Mouse (Mus musculus): ENCODE measurements around the gene 1700010I14Rik. TPM values are rescaled to one million over a fixed set of nuclear protein-coding genes. Genes with fewer than 3 reads are reported as not detected.
A peak's percentile ranks its signal among the peaks of the same experiment; 100 is the strongest.

The 1700010I14Rik gene
- total RNA-seq (2014; rRNA removed) (2.3 and 3.2 TPM in 2 replicates), polyA plus RNA-seq (2015; fragmentation: Nextera tagmentation; extraction: Ambion mirVana) (1.8 and 2.6 TPM in 2 replicates)

DNA sequence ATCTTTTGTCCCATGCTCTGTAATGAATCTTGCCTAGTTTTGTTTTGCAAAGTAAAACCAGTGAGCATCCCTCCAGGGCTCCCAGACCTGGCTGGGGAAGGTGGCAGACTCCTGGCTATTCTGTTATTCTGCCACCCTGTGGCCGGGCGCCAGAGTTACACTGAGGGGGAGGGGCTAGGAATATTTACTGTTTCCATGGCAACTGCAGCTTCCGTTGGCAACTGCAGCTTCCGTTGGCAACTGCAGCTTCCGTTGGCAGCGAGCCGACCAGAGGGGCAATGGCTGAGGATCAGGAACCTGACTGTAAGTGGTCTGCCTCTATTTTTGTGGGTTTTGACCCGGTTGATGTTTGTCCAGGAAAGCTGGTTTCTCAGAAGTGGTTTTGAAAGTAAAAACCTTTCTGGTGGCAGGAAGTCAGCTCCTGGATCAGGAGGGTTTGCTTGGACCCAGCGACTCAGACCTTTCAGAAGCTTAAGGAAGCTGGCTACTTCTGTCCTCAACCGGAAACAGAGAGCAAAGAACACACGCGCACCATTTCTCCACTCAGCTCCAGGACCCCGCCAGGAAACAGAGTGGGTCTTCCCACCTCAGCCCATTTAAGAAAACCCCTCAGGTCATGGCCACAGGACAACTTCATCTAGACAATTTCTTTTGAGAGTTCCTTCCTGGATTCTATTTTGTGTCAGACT is at the start of gene 1700010I14Rik:
1700010I14Rik (plus strand) TSS at position 215 of the 689 bp plus-strand sequence.
- DNase-seq (peak; percentile 89), ATAC-seq (peak; percentile 33)
- Histone ChIP-seq H3K4me2 (ENCODE audit: low read depth) (peak within 1 kb of the TSS; percentile 45), H3K9ac (0 out of 2 replicates have a peak within 1 kb of the TSS, but pooled peaks have one; percentile 7), H3K36me3 (ENCODE audit: insufficient read depth) (peaks cover 10% of the 10 kb centered on the region; the same call in 1 of the 2 replicates), H3K9me3 (ENCODE audit: low read length) (no peaks in the 10 kb centered on the region), H3K27ac (ENCODE audit: low read depth, low read length) (no peak within 1 kb of the TSS; the same call in 1 of the 2 replicates), H3K4me1 (ENCODE audit: insufficient read depth) (peaks cover 8% of the 10 kb centered on the region), H3K4me3 (ENCODE audit: low read depth, low read length) (peak within 1 kb of the TSS; percentile 32), H3K27me3 (ENCODE audit: insufficient read depth, low read length) (no peaks in the 10 kb centered on the region)
- peak; percentile 69 for TF ChIP-seq CTCF (IDR thresholded peaks at IDR 0.05; ENCODE audit: low read depth)
- WGBS = 5% methylated on average over 13 of the region's 13 CpGs

DNA sequence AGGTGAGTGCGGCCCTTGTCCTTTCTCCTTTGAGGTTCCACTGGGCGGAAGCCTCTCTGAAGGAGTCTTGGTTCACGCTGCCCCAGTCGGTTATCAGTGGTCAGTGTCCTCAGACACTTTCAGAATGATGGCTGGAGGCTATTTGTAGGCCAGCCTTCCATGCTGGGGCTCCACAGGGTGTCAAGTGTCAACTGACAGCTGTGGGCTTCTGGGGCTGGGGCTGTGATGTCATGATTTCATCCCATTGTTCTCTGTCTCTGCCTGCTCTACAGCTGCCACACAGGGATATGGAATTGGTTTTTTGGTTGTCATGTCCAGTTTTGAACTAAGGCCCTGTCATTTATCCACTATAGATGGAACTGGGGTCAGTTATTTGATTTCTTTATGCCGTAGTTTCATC is 36.5 kb upstream of the 1700010I14Rik start:
- H3K9ac ChIP-seq = no peak overlapping the region
- no peaks in the 10 kb centered on the region for H3K4me1 ChIP-seq (ENCODE audit: insufficient read depth)
- DNase-seq (no peak), ATAC-seq (no peak)
- WGBS = 82% methylated on average over 5 of the region's 5 CpGs
- H3K27me3 ChIP-seq (ENCODE audit: insufficient read depth, low read length) = no peaks in the 10 kb centered on the region
- H3K9me3 ChIP-seq (ENCODE audit: low read length) = no peaks in the 10 kb centered on the region
- no peak overlapping the region for H3K4me2 ChIP-seq (ENCODE audit: low read depth)
- TF ChIP-seq CTCF (IDR thresholded peaks at IDR 0.05; ENCODE audit: low read depth) = no peak
- H3K36me3 ChIP-seq (ENCODE audit: insufficient read depth) = peaks cover 69% of the 10 kb centered on the region
- no peak overlapping the region for H3K4me3 ChIP-seq (ENCODE audit: low read depth, low read length)
- H3K27ac ChIP-seq (ENCODE audit: low read depth, low read length) = no peak overlapping the region

DNA sequence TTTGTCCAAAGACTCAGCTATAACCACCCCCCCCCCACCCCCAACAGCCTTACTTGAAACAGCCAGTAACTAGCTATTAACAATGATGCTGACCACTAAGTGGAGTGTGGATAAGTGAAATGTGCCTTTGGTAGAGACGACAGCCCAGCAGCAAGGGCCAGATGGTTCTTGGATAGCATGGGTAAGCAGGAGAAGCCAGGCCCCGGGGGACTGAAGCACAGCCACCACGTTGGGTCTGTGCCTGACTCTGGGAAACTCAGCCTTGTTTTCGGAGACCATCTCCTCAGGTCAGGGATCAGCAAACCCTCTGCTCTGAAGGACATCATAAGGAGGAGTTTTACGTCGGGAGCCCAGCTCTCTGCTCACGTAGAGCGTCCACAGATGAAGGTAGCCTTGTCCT is 35.2 kb upstream of the 1700010I14Rik start:
- no peak overlapping the region for H3K27ac ChIP-seq (ENCODE audit: low read depth, low read length)
- no peaks in the 10 kb centered on the region for H3K27me3 ChIP-seq (ENCODE audit: insufficient read depth, low read length)
- DNase-seq (no peak), ATAC-seq (no peak)
- H3K4me1 ChIP-seq (ENCODE audit: insufficient read depth) = no peaks in the 10 kb centered on the region
- no peak for TF ChIP-seq CTCF (IDR thresholded peaks at IDR 0.05; ENCODE audit: low read depth)
- no peak overlapping the region for H3K9ac ChIP-seq
- H3K36me3 ChIP-seq (ENCODE audit: insufficient read depth) = peaks cover 57% of the 10 kb centered on the region
- no peak overlapping the region for H3K4me2 ChIP-seq (ENCODE audit: low read depth)
- H3K9me3 ChIP-seq (ENCODE audit: low read length) = no peaks in the 10 kb centered on the region
- H3K4me3 ChIP-seq (ENCODE audit: low read depth, low read length) = no peak overlapping the region
- 79% methylated on average over 8 of the region's 8 CpGs for WGBS

DNA sequence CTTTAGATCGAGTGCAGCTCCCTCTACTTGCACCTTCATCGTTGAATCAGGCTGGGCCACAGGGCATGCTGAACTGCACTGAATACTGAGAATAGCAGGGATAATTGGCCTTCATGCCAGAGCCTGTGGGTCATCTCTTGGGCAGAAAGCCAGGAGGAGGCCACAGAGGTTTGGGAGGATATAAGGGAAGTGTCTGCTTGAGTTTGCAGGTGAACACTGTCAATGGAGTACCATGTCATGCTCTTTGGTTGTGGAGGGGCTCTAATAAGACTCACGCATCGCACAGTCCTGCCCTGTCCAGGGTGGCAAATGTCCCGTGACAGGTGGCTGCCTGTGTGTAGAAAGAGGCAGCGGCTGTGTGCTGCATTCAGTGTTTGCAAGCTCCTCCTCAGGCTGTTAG is 30.0 kb upstream of the 1700010I14Rik start:
- no peak overlapping the region for H3K9ac ChIP-seq
- no peaks in the 10 kb centered on the region for H3K9me3 ChIP-seq (ENCODE audit: low read length)
- H3K4me3 ChIP-seq (ENCODE audit: low read depth, low read length) = no peak overlapping the region
- DNase-seq (no peak), ATAC-seq (no peak)
- H3K36me3 ChIP-seq (ENCODE audit: insufficient read depth) = peaks cover 39% of the 10 kb centered on the region
- H3K4me1 ChIP-seq (ENCODE audit: insufficient read depth) = no peaks in the 10 kb centered on the region
- no peak for TF ChIP-seq CTCF (IDR thresholded peaks at IDR 0.05; ENCODE audit: low read depth)
- H3K4me2 ChIP-seq (ENCODE audit: low read depth) = no peak overlapping the region
- no peak overlapping the region for H3K27ac ChIP-seq (ENCODE audit: low read depth, low read length)
- WGBS = 78% methylated on average over 6 of the region's 6 CpGs
- H3K27me3 ChIP-seq (ENCODE audit: insufficient read depth, low read length) = no peaks in the 10 kb centered on the region

DNA sequence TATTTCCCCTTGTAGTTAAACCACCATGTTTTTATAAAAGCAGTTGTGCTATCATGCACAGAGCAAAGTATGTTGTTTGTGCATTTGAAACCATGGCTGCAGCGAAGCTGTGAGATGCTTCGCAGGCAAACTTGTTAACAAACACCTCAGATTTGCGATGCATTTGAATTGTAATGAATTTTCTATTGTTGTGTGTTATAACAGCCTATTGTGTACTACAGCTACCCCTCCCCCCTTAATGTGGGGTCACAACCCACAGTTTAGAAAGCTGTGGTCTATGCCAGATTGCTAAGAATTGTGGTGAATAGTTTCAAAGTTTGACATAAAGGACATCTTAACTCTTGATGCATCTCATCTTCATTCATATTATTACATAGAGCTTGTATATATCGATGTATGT is 27.7 kb upstream of the 1700010I14Rik start:
- 63% methylated on average over 4 of the region's 4 CpGs for WGBS
- Histone ChIP-seq H3K9me3 (ENCODE audit: low read length) (no peaks in the 10 kb centered on the region), H3K4me2 (ENCODE audit: low read depth) (no peak overlapping the region), H3K4me3 (ENCODE audit: low read depth, low read length) (no peak overlapping the region), H3K27me3 (ENCODE audit: insufficient read depth, low read length) (no peaks in the 10 kb centered on the region), H3K36me3 (ENCODE audit: insufficient read depth) (peaks cover 26% of the 10 kb centered on the region; the same call in 1 of the 2 replicates), H3K9ac (no peak overlapping the region), H3K27ac (ENCODE audit: low read depth, low read length) (no peak overlapping the region), H3K4me1 (ENCODE audit: insufficient read depth) (no peaks in the 10 kb centered on the region)
- ATAC-seq (no peak), DNase-seq (no peak)
- no peak for TF ChIP-seq CTCF (IDR thresholded peaks at IDR 0.05; ENCODE audit: low read depth)

DNA sequence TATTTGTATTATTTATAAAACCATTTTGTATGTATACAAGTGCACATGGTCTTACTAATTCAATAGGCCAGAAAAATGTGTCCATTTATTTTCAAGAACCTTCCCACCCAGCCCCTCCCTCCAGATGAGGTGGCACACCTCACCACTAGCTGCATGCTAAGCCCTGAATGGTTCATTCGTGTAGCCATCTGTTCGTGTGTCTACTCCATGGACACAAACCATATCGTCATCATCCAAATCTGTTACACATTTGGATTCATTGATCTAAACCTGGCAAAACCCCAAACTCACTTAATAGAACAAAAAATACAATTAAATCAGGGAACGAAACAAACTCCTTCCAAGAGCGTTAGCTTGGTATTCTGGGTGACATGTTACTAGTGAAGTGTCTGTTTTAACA is 27.0 kb upstream of the 1700010I14Rik start:
- no peak overlapping the region; the same call in 1 of the 2 replicates for H3K27ac ChIP-seq (ENCODE audit: low read depth, low read length)
- peak; percentile 39 for DNase-seq
- WGBS = 26% methylated on average over 5 of the region's 5 CpGs

DNA sequence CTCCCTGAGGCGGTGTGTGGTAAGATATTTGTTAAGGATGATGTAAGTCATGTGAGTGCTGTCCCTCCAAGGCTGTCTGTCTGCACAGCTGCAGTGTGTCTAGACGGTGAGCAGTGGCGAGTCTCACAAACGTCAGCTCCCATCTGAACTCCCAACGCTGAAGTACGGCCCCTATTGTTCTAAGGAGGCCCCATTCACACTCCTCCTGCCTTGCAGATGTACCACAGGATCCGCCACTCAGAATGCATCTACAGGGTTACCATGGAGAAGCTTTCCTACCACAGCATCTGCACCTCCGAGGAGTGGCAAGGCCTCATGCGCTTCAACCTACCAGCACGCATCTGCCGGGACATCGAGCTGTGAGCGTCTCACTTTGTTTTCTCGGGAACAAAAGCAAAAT is 26.5 kb upstream of the 1700010I14Rik start:
- TF ChIP-seq CTCF (IDR thresholded peaks at IDR 0.05; ENCODE audit: low read depth) = no peak
- DNase-seq = peak; percentile 32
- 34% methylated on average over 14 of the region's 14 CpGs for WGBS
- no peaks in the 10 kb centered on the region for H3K9me3 ChIP-seq (ENCODE audit: low read length)
- H3K36me3 ChIP-seq (ENCODE audit: insufficient read depth) = peaks cover 36% of the 10 kb centered on the region
- peak overlapping the region; percentile 10; the same call in 1 of the 2 replicates for H3K27ac ChIP-seq (ENCODE audit: low read depth, low read length)
- no peaks in the 10 kb centered on the region for H3K4me1 ChIP-seq (ENCODE audit: insufficient read depth)
- no peak overlapping the region for H3K9ac ChIP-seq
- no peak overlapping the region for H3K4me2 ChIP-seq (ENCODE audit: low read depth)
- peak; percentile 78 for ATAC-seq
- H3K27me3 ChIP-seq (ENCODE audit: insufficient read depth, low read length) = no peaks in the 10 kb centered on the region
- H3K4me3 ChIP-seq (ENCODE audit: low read depth, low read length) = no peak overlapping the region

More for the DNA sequence above, 27.0 kb upstream of the 1700010I14Rik start:
- 0 out of 2 replicates have a peak, but pooled peaks have one; percentile 1 for ATAC-seq
- Histone ChIP-seq H3K4me2 (ENCODE audit: low read depth) (no peak overlapping the region), H3K27me3 (ENCODE audit: insufficient read depth, low read length) (no peaks in the 10 kb centered on the region), H3K9ac (no peak overlapping the region), H3K4me3 (ENCODE audit: low read depth, low read length) (no peak overlapping the region), H3K9me3 (ENCODE audit: low read length) (no peaks in the 10 kb centered on the region), H3K4me1 (ENCODE audit: insufficient read depth) (no peaks in the 10 kb centered on the region), H3K36me3 (ENCODE audit: insufficient read depth) (peaks cover 31% of the 10 kb centered on the region)
- no peak for TF ChIP-seq CTCF (IDR thresholded peaks at IDR 0.05; ENCODE audit: low read depth)

Measured in forebrain, postnatal 0 days (tissue).